Mouse (Mus musculus) CH12.LX (cell line): ENCODE measurements around the gene Drc1. TPM values are rescaled to one million over a fixed set of nuclear protein-coding genes. Genes with fewer than 3 reads are reported as not detected.

Source experiments
- DNase-seq: peaks from one replicate; pipeline ENCODE4 v3.0.0-alpha.2; 2013; ENCODE audit errors: extremely low read depth
- H3K27ac ChIP-seq: 2 replicates; pipeline ENCODE4 v1.5.1; 2012; ENCODE audit warnings: low read depth, mild to moderate bottlenecking, control low read depth, moderate library complexity; ENCODE audit not compliant: insufficient read depth
- H3K27me3 ChIP-seq: replicated peaks from 2 replicates; pipeline ENCODE3; 2012; ENCODE audit warnings: inconsistent platforms
- H3K36me3 ChIP-seq, 2 experiments: replicated peaks in 1 of 2; 2 replicates each; pipeline versions ENCODE3 to v1.6.1; 2012; ENCODE audit warnings: inconsistent platforms in 1 of 2, low read length in 1 of 2, mild to moderate bottlenecking in 1 of 2, mixed read lengths in 1 of 2, moderate library complexity in 1 of 2; ENCODE audit not compliant: control insufficient read depth in 1 of 2, insufficient read depth in 1 of 2
- H3K4me1 ChIP-seq, 2 experiments: 2 replicates each; pipeline ENCODE4 v1.6.1; 2012; ENCODE audit warnings: inconsistent platforms in 1 of 2, moderate library complexity in 1 of 2; ENCODE audit not compliant: insufficient read depth in 2 of 2, control insufficient read depth in 1 of 2
- H3K4me2 ChIP-seq: 2 replicates; pipeline ENCODE4 v1.6.1; 2012; ENCODE audit warnings: low read depth, mild to moderate bottlenecking, control low read depth; ENCODE audit not compliant: poor library complexity, insufficient read depth, severe bottlenecking
- H3K4me3 ChIP-seq, 3 experiments: fragments of 150-350 bp in 1 of 3; sonication (generic) in 1 of 3; replicated peaks in 1 of 3; 2 replicates each; pipeline versions ENCODE3 to v1.5.1; 2011 to 2012; ENCODE audit warnings: low read depth in 2 of 3, low read length in 2 of 3, mild to moderate bottlenecking in 2 of 3, moderate library complexity in 2 of 3, control low read depth in 1 of 3, improper control_type of control experiment in 1 of 3, inconsistent platforms in 1 of 3, mixed read lengths in 1 of 3; ENCODE audit not compliant: poor library complexity in 1 of 3
- H3K79me2 ChIP-seq: replicated peaks from 2 replicates; pipeline ENCODE4 v1.6.1; 2012; ENCODE audit warnings: mild to moderate bottlenecking, moderate library complexity; ENCODE audit not compliant: control insufficient read depth, poor library complexity, insufficient read depth, severe bottlenecking; ENCODE audit errors: extremely low read depth
- H3K9ac ChIP-seq: 2 replicates; pipeline ENCODE4 v1.6.1; 2012; ENCODE audit warnings: low read depth, mild to moderate bottlenecking, control low read depth, moderate library complexity; ENCODE audit not compliant: insufficient read depth
- H3K9me3 ChIP-seq: replicated peaks from 2 replicates; pipeline ENCODE3; 2012; ENCODE audit warnings: low read length, inconsistent platforms, mixed read lengths
- CHD1 ChIP-seq: IDR thresholded peaks from 2 replicates; pipeline ENCODE4 v1.6.1; 2012; ENCODE audit warnings: low read depth, low read length, improper control_type of control experiment, inconsistent platforms
- CHD2 ChIP-seq: IDR thresholded peaks from 2 replicates; pipeline ENCODE4 v1.6.1; 2011; ENCODE audit warnings: low read length, improper control_type of control experiment
- ELF1 ChIP-seq: IDR thresholded peaks from 2 replicates; pipeline ENCODE4 v1.6.1; 2014; ENCODE audit warnings: low read depth, mild to moderate bottlenecking, inconsistent platforms, low read length, improper control_type of control experiment
- EP300 ChIP-seq: IDR thresholded peaks from 2 replicates; pipeline ENCODE4 v1.6.1; 2011; ENCODE audit warnings: low read length, improper control_type of control experiment
- GABPA ChIP-seq: IDR thresholded peaks from 2 replicates; pipeline ENCODE4 v1.6.1; 2012; ENCODE audit warnings: low read depth, low read length, improper control_type of control experiment, inconsistent platforms; ENCODE audit not compliant: insufficient replicate concordance
- HCFC1 ChIP-seq: IDR thresholded peaks from 2 replicates; pipeline ENCODE4 v1.6.1; 2012; ENCODE audit warnings: low read depth, mild to moderate bottlenecking, inconsistent platforms, low read length, improper control_type of control experiment
- JUND ChIP-seq: conservative IDR thresholded peaks from 2 replicates; pipeline ENCODE4 v1.6.1; 2011; ENCODE audit warnings: low read depth, low read length, improper control_type of control experiment
- MAFK ChIP-seq: IDR thresholded peaks from 2 replicates; pipeline ENCODE4 v1.6.1; 2011; ENCODE audit warnings: low read length, improper control_type of control experiment; ENCODE audit not compliant: insufficient replicate concordance
- MEF2A ChIP-seq: IDR thresholded peaks from 2 replicates; pipeline ENCODE4 v1.6.1; 2014; ENCODE audit warnings: low read depth, mild to moderate bottlenecking, inconsistent platforms, low read length, improper control_type of control experiment, borderline replicate concordance
- MXI1 ChIP-seq: IDR thresholded peaks from 2 replicates; pipeline ENCODE4 v1.6.1; 2011; ENCODE audit warnings: mild to moderate bottlenecking, low read depth, low read length, improper control_type of control experiment
- MYC ChIP-seq: IDR thresholded peaks from 2 replicates; pipeline ENCODE4 v1.6.1; 2011; ENCODE audit warnings: low read depth, mild to moderate bottlenecking, improper control_type of control experiment, low read length
- NELFE ChIP-seq: IDR thresholded peaks from 2 replicates; pipeline ENCODE4 v1.6.1; 2011; ENCODE audit warnings: low read depth, low read length, improper control_type of control experiment
- PAX5 ChIP-seq: IDR thresholded peaks from 2 replicates; pipeline ENCODE4 v1.6.1; 2012; ENCODE audit warnings: low read length, inconsistent platforms, mixed read lengths
- POLR2A ChIP-seq: IDR thresholded peaks from 2 replicates; pipeline ENCODE4 v1.6.1; 2011; ENCODE audit warnings: low read depth, mild to moderate bottlenecking, improper control_type of control experiment, low read length
- POLR2AphosphoS2 ChIP-seq: IDR thresholded peaks from 2 replicates; pipeline ENCODE4 v1.6.1; 2011; ENCODE audit warnings: low read depth, low read length, improper control_type of control experiment
- RCOR1 ChIP-seq: conservative IDR thresholded peaks from 2 replicates; pipeline ENCODE4 v1.6.1; 2012; ENCODE audit warnings: low read depth, mild to moderate bottlenecking, inconsistent platforms, low read length, improper control_type of control experiment
- SIN3A ChIP-seq: IDR thresholded peaks from 2 replicates; pipeline ENCODE4 v1.6.1; 2012; ENCODE audit warnings: low read length, improper control_type of control experiment, inconsistent platforms
- TBP ChIP-seq: conservative IDR thresholded peaks from 2 replicates; pipeline ENCODE4 v1.6.1; 2011; ENCODE audit warnings: low read depth, low read length, improper control_type of control experiment
- USF2 ChIP-seq: conservative IDR thresholded peaks from 2 replicates; pipeline ENCODE4 v1.6.1; 2011; ENCODE audit warnings: low read depth, low read length, improper control_type of control experiment
- ZKSCAN1 ChIP-seq: IDR thresholded peaks from 2 replicates; pipeline ENCODE4 v1.6.1; 2012; ENCODE audit warnings: low read depth, inconsistent platforms, low read length, improper control_type of control experiment, borderline replicate concordance
- ZMIZ1 ChIP-seq: IDR thresholded peaks from 2 replicates; pipeline ENCODE4 v1.6.1; 2012; ENCODE audit warnings: low read depth, mild to moderate bottlenecking, inconsistent platforms, low read length, improper control_type of control experiment
- dilution Hi-C: fragments of 300-500 bp; cut with MboI; formaldehyde crosslinking; loops from 2 replicates; pipeline ENCODE4 v1.14.3; 2020; ENCODE audit warnings: low sequenced_read_pairs; ENCODE audit not compliant: extremely low pct_unique_long_range_greater_than_20kb, extremely low pct_ligation_motif_present
- in situ Hi-C: fragments of 300-500 bp; cut with MboI; formaldehyde crosslinking; loops from 3 replicates; pipeline ENCODE4 v1.14.3; 2019; ENCODE audit warnings: low sequenced_read_pairs, low pct_ligation_motif_present, low pct_unique_long_range_greater_than_20kb, mixed read lengths
- polyA plus RNA-seq: library from polyadenylated mRNA; unstranded; fragments of >175 nt; gene quantifications from 2 replicates; pipeline ENCODE4 v1.2.1, GENCODE M21; 2012; ENCODE audit warnings: low read depth; ENCODE audit not compliant: insufficient read length
- total RNA-seq, 2 experiments: library from RNA; depleted of rRNA; stranded (reverse); fragments of 300-350 nt in 1 of 2; fragments of >200 nt in 1 of 2; gene quantifications; 2 replicates each; pipeline ENCODE4 v1.2.3; 2012 to 2014

The Drc1 gene
- total and polyA plus RNA-seq, 3 experiments, result 0.04 TPM; not detected in 2

DNA sequence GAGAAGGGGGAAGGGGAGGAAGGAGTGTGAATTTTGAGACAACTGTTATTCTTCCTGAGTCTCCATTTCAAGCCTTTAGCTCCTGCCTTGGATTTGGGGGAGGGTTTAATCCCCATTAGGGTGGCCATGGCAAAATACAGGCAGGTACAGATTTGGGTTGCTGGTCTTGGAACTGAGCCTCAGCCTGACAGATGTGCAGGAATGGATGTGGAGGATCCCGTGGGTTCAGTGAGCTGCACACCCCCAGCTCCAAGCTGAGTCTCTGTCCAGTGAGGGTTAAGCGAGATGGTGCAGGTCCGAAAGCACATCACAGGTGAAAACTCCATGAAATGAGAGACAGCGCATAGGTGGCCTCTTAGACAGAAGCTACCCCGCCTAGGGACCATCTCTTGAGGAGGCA is 119.3 kb downstream of the Drc1 start:
- Histone ChIP-seq H3K4me3 (no peak overlapping the region), H3K27ac (no peak overlapping the region), H3K27me3 (peaks cover 11% of the 10 kb centered on the region), H3K79me2 (no peaks in the 10 kb centered on the region), H3K9me3 (peaks cover 12% of the 10 kb centered on the region)
- DNase-seq, result no peak
- dilution Hi-C loops, result no loop called here
- TF ChIP-seq RCOR1, result no peak
- TF ChIP-seq USF2, result no peak
- no peak for TF ChIP-seq ZMIZ1
- no peak for TF ChIP-seq CHD2
- TF ChIP-seq MXI1, result no peak
- no peak for TF ChIP-seq CHD1
- no peak for TF ChIP-seq HCFC1
- TF ChIP-seq MAFK, result no peak
- no peak for TF ChIP-seq POLR2AphosphoS2
- no peak for TF ChIP-seq SIN3A
- no peak for TF ChIP-seq PAX5
- no peak for TF ChIP-seq MEF2A
- no peak for TF ChIP-seq TBP
- no peak for TF ChIP-seq GABPA
- TF ChIP-seq, all 38 proteins: peak for 0
- Histone ChIP-seq H3K36me3 (no peaks in the 10 kb centered on the region), H3K9ac (no peak overlapping the region), H3K4me1 (peaks cover 0 to 16% of the 10 kb centered on the region in 2 experiments; a peak in 2 of 4 replicates), H3K4me2 (no peak overlapping the region)
- in situ Hi-C loops, result no loop called here

DNA sequence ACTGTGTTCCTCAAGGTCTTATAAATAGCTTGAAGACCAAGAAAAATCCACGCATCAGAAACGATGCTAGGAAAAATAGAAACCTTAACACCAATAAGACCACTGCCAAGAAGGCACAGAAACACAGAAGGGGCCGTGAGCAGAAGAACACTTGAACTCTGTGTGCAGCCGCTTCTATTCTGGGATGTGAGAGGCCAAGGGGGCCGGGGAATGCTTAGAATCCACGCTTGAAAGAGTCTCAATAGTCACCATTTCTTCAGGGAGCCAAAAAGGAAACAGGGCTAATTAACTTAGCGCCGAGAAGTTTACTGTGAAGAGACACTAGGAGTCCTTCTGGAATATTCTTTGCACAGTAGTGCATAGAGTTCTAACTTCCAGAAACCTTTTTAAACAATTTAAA is 120.0 kb downstream of the Drc1 start:
- peak; percentile 23 for DNase-seq
- peaks cover 0 to 16% of the 10 kb centered on the region in 2 experiments; a peak in 2 of 4 replicates for H3K4me1 ChIP-seq
- no peak overlapping the region for H3K4me3 ChIP-seq
- in situ Hi-C loops, result no loop called here
- H3K9me3 ChIP-seq, result peaks cover 12% of the 10 kb centered on the region
- no peaks in the 10 kb centered on the region for H3K79me2 ChIP-seq
- dilution Hi-C loops, result no loop called here
- no peak overlapping the region for H3K9ac ChIP-seq
- H3K27me3 ChIP-seq, result peaks cover 11% of the 10 kb centered on the region
- TF ChIP-seq EP300 (no peak), ZKSCAN1 (no peak), NELFE (no peak), JUND (no peak), ELF1 (no peak), CHD2 (no peak), POLR2A (no peak), MYC (no peak)
- H3K36me3 ChIP-seq, result no peaks in the 10 kb centered on the region
- no peak overlapping the region for H3K27ac ChIP-seq
- no peak overlapping the region for H3K4me2 ChIP-seq
